ENCODE assay signal across 16 mouse cellular contexts in genomic region chr9:102859399-102859798, GRCm38 (mm10).
"Had no signal": no experiment of that assay in that cellular context is flagged by ENCODE, and none has a peak within 500 bp of the region (broad histone marks: within the 10 kb centered on the region; RNA-seq: fewer than 3 reads in every experiment).

No protein-coding gene starts in this region.

- H3K27me3 ChIP-seq: kidney, embryonic 15.5 days; limb, embryonic 12.5 days had no signal

- H3K4me3 ChIP-seq: kidney, embryonic 15.5 days; left cerebral cortex, adult 2 months; limb, embryonic 12.5 days had no signal

- DNase-seq: kidney, adult 2 months; kidney, postnatal 10 days; kidney, postnatal 36 days; layer of hippocampus, postnatal 36 days; liver, postnatal 0 days; midbrain, embryonic 14.5 days; thymus, adult 18-20 months; thymus, postnatal 14 days; thymus, postnatal 4 days had no signal

- H3K4me2 ChIP-seq: kidney, embryonic 15.5 days; limb, embryonic 12.5 days; liver, embryonic 11.5 days; midbrain, embryonic 11.5 days had no signal

- H3K9ac ChIP-seq: kidney, embryonic 15.5 days; limb, embryonic 12.5 days; liver, embryonic 14.5 days; liver, postnatal 0 days had no signal

- ATAC-seq: intestine, postnatal 0 days had no signal

- H3K27ac ChIP-seq: kidney, embryonic 15.5 days; left cerebral cortex, adult 2 months; liver, embryonic 14.5 days had no signal
